Mouse (Mus musculus) ES-E14 (cell line): ENCODE results near the gene Tex12.

Experiments
- HCFC1 ChIP-seq: IDR thresholded peaks from 2 replicates; pipeline ENCODE4 v1.6.1; 2012; ENCODE audit warnings: low read length, inconsistent platforms, borderline replicate concordance; ENCODE audit not compliant: insufficient read depth
- ZC3H11A ChIP-seq: IDR thresholded peaks from 2 replicates; pipeline ENCODE4 v1.6.1; 2012; ENCODE audit warnings: low read depth, mild to moderate bottlenecking, inconsistent platforms, low read length, borderline replicate concordance

DNA sequence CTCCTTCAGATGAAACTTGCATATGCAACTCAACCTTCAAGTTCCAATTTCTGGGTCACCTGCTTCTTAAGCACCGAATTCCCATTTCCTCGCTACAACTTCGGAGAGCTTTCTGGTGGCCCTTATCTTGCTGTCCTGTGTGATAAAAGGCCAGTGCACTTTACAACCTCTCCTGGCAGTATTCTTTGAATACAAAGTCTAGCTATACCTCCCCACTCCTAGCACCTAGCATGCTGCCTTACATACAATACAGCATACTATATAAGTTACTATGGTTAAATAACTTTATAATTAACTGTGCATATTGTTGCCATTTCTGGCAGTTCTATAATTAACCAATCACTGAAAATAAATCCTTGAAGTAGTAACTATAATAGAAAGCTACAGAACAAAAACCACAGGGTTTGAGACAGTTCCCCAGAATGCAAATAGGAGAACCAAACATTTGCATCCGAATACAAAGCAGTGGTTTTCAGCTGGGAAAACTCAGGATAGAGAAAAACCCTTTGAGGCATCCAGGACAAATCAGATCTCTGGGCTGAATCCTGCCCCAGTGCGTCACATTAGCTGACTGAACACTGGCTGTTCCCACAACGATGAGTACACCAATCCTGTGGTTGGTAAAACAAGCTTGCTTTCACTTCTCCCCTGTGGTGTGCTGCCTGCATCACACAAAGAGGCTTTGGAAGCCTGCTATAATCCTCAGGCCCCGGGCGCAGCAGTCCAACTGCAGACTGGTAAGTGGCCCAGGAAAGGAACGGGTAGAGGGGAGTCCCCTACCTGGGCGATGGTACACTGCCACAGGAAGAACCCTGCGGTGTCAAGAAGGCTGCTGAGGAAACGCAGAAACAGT lies 6.7 kb downstream of the Tex12 start, which contains the start of gene Il18:
- TF ChIP-seq ZC3H11A (no peak), HCFC1 (no peak)
